Mouse (Mus musculus) intestine, postnatal 0 days (tissue): ENCODE data around the gene Kcnmb3. TPM values are rescaled to one million over a fixed set of nuclear protein-coding genes. Genes with fewer than 3 reads are reported as not detected.

ENCODE experiments used
- ATAC-seq: fragments of 200-750 bp; cut with Nextera tagmentation; 2 replicates; pipeline ENCODE4 v1.8.0; 2017; ENCODE audit warnings: mild to moderate bottlenecking, moderate TSS enrichment, moderate library complexity
- H3K27ac ChIP-seq: fragments of 300-500 bp; sonication (generic); 2 replicates; pipeline ENCODE4 v1.5.1; 2014; ENCODE audit warnings: mild to moderate bottlenecking, low read depth, low read length, moderate library complexity
- H3K27me3 ChIP-seq: fragments of 300-500 bp; sonication (generic); replicated peaks from 2 replicates; pipeline ENCODE4 v1.6.1; 2014; ENCODE audit warnings: low read length, mixed read lengths; ENCODE audit not compliant: control insufficient read depth, insufficient read depth
- H3K36me3 ChIP-seq: fragments of 300-500 bp; sonication (generic); 2 replicates; pipeline ENCODE4 v1.6.1; 2014; ENCODE audit warnings: mild to moderate bottlenecking, moderate library complexity; ENCODE audit not compliant: control insufficient read depth, insufficient read depth
- H3K4me1 ChIP-seq: fragments of 300-500 bp; sonication (generic); replicated peaks from 2 replicates; pipeline ENCODE4 v1.6.1; 2014; ENCODE audit warnings: antibody characterized with exemption, low read length, mixed read lengths; ENCODE audit not compliant: control insufficient read depth, insufficient read depth
- H3K4me2 ChIP-seq: fragments of 300-500 bp; sonication (generic); replicated peaks from 2 replicates; pipeline ENCODE4 v1.6.1; 2014; ENCODE audit warnings: low read depth, mild to moderate bottlenecking, moderate library complexity
- H3K4me3 ChIP-seq: fragments of 300-500 bp; sonication (generic); 2 replicates; pipeline ENCODE4 v1.5.1; 2014; ENCODE audit warnings: low read depth, low read length
- H3K9ac ChIP-seq: fragments of 300-500 bp; sonication (generic); 2 replicates; pipeline ENCODE4 v1.6.1; 2014; ENCODE audit warnings: mild to moderate bottlenecking, low read depth, low read length
- H3K9me3 ChIP-seq: fragments of 300-500 bp; sonication (generic); 2 replicates; pipeline ENCODE4 v1.6.1; 2016; ENCODE audit warnings: mixed run types; ENCODE audit not compliant: control insufficient read depth
- CTCF ChIP-seq: sonication (generic); IDR thresholded peaks from 2 replicates; pipeline ENCODE4 v1.5.1; 2016; ENCODE audit warnings: low read depth, mild to moderate bottlenecking, control low read depth, antibody characterized with exemption, moderate library complexity
- WGBS: fragments of 180-500 bp; shearing (Covaris S2); extraction: QIAGEN DNeasy Blood & Tissue Kit; methylation state at CpG from one replicate; pipeline ENCODE4 v1.1.7; 2014; 5-methylcytosine and 5-hydroxymethylcytosine counted together
- polyA plus RNA-seq: library from polyadenylated mRNA; unstranded; fragments of >200 nt; fragmentation: Nextera tagmentation; extraction: Ambion mirVana; gene quantifications from 2 replicates; pipeline ENCODE4 v1.2.1, GENCODE M21; 2015

Kcnmb3 gene
- polyA plus RNA-seq, 1 experiment from 2014 or later = 0.07 TPM

- no peak overlapping the region for H3K9ac ChIP-seq
- TF ChIP-seq CTCF = no peak
- H3K9me3 ChIP-seq = no peaks in the 10 kb centered on the region
- H3K27me3 ChIP-seq = no peaks in the 10 kb centered on the region
- 68% methylated on average over 11 of the region's 11 CpGs for WGBS
- no peak for ATAC-seq
- no peak overlapping the region for H3K4me2 ChIP-seq
- peaks cover 58% of the 10 kb centered on the region for H3K36me3 ChIP-seq
- no peaks in the 10 kb centered on the region for H3K4me1 ChIP-seq
- H3K4me3 ChIP-seq = no peak overlapping the region
- no peak overlapping the region for H3K27ac ChIP-seq
Observed at GRCm38 (mm10) chr3:32454329-32455021, 37.6 kb downstream of the Kcnmb3 start.

- Histone ChIP-seq H3K4me1 (no peaks in the 10 kb centered on the region), H3K36me3 (peaks cover 74% of the 10 kb centered on the region), H3K27ac (no peak overlapping the region), H3K4me2 (no peak overlapping the region), H3K27me3 (no peaks in the 10 kb centered on the region), H3K9ac (no peak overlapping the region), H3K4me3 (no peak overlapping the region), H3K9me3 (no peaks in the 10 kb centered on the region)
- peak; percentile 25; the same call in 1 of the 2 replicates for TF ChIP-seq CTCF
- no peak for ATAC-seq
Observed at GRCm38 (mm10) chr3:32441710-32442109, 50.3 kb downstream of the Kcnmb3 start.

GRCm38 (mm10) chr3:32438716-32439115, 53.3 kb downstream of the Kcnmb3 start:
- Histone ChIP-seq H3K4me3 (no peak overlapping the region), H3K4me2 (no peak overlapping the region), H3K9me3 (no peaks in the 10 kb centered on the region), H3K27ac (no peak overlapping the region), H3K4me1 (no peaks in the 10 kb centered on the region), H3K36me3 (peaks cover 58% of the 10 kb centered on the region), H3K9ac (no peak overlapping the region), H3K27me3 (no peaks in the 10 kb centered on the region)
- ATAC-seq = no peak
- 81% methylated on average over 4 of the region's 4 CpGs for WGBS
- no peak for TF ChIP-seq CTCF

GRCm38 (mm10) chr3:32437820-32438219, 54.2 kb downstream of the Kcnmb3 start:
- no peak for ATAC-seq
- H3K4me2 ChIP-seq = no peak overlapping the region
- H3K9ac ChIP-seq = no peak overlapping the region
- H3K36me3 ChIP-seq = peaks cover 54% of the 10 kb centered on the region
- TF ChIP-seq CTCF = no peak
- no peaks in the 10 kb centered on the region for H3K4me1 ChIP-seq
- WGBS = 93% methylated on average over 6 of the region's 6 CpGs
- no peak overlapping the region for H3K4me3 ChIP-seq
- no peaks in the 10 kb centered on the region for H3K27me3 ChIP-seq
- no peaks in the 10 kb centered on the region for H3K9me3 ChIP-seq
- no peak overlapping the region for H3K27ac ChIP-seq

GRCm38 (mm10) chr3:32437297-32437696, 54.7 kb downstream of the Kcnmb3 start:
- no peak overlapping the region for H3K4me2 ChIP-seq
- peaks cover 48% of the 10 kb centered on the region for H3K36me3 ChIP-seq
- WGBS = 94% methylated on average over 6 of the region's 6 CpGs
- ATAC-seq = no peak
- peak overlapping the region; percentile 41; the same call in 1 of the 2 replicates for H3K27ac ChIP-seq
- no peaks in the 10 kb centered on the region for H3K4me1 ChIP-seq
- no peak overlapping the region for H3K4me3 ChIP-seq
- no peak overlapping the region for H3K9ac ChIP-seq
- no peak for TF ChIP-seq CTCF
- no peaks in the 10 kb centered on the region for H3K27me3 ChIP-seq
- H3K9me3 ChIP-seq = no peaks in the 10 kb centered on the region

GRCm38 (mm10) chr3:32436101-32436500, 55.9 kb downstream of the Kcnmb3 start:
- Histone ChIP-seq H3K9me3 (no peaks in the 10 kb centered on the region), H3K4me3 (no peak overlapping the region), H3K27me3 (no peaks in the 10 kb centered on the region), H3K36me3 (peaks cover 39% of the 10 kb centered on the region), H3K4me2 (no peak overlapping the region), H3K9ac (no peak overlapping the region), H3K4me1 (no peaks in the 10 kb centered on the region), H3K27ac (no peak overlapping the region)
- no peak for TF ChIP-seq CTCF
- WGBS = 79% methylated on average over 11 of the region's 11 CpGs
- ATAC-seq = no peak

GRCm38 (mm10) chr3:32434016-32434415, 58.0 kb downstream of the Kcnmb3 start:
- Histone ChIP-seq H3K9ac (no peak overlapping the region), H3K9me3 (no peaks in the 10 kb centered on the region), H3K27ac (no peak overlapping the region; the same call in 1 of the 2 replicates), H3K4me1 (no peaks in the 10 kb centered on the region), H3K4me3 (no peak overlapping the region), H3K36me3 (peaks cover 26% of the 10 kb centered on the region), H3K27me3 (no peaks in the 10 kb centered on the region), H3K4me2 (no peak overlapping the region)
- ATAC-seq = no peak
- no peak for TF ChIP-seq CTCF
- WGBS = 69% methylated on average over 2 of the region's 2 CpGs
